Mouse (Mus musculus) adrenal gland, postnatal 10 days (tissue): ENCODE data around the gene Def6. TPM values are rescaled to one million over a fixed set of nuclear protein-coding genes. Genes with fewer than 3 reads are reported as not detected.

Source experiments
- DNase-seq: peaks from one replicate; pipeline ENCODE4 v3.0.0; 2021; ENCODE audit warnings: mixed read lengths
- total RNA-seq, 2 experiments: library from RNA; stranded (reverse); gene quantifications; 2 replicates each; pipeline ENCODE4 v1.2.3; 2021

Def6 gene
- total RNA-seq, 2 experiments from 2014 or later = 4.7 to 6.7 TPM

- no peak for DNase-seq
These were observed 67.2 kb downstream of the Def6 start for GRCm38 (mm10) chr17:28274739-28275138.

GRCm38 (mm10) chr17:28277226-28277625, 69.6 kb downstream of the Def6 start:
- no peak for DNase-seq

- DNase-seq = no peak
These were observed 70.1 kb downstream of the Def6 start for GRCm38 (mm10) chr17:28277721-28278120.

- DNase-seq = no peak
These were observed 70.6 kb downstream of the Def6 start for GRCm38 (mm10) chr17:28278156-28278555.

Other genes starting within 250 kb of the Def6 start
- under 1 TPM; 0.24 to 0.57 TPM for gene Tcp11, start 127.1 kb upstream of the Def6 start, total RNA-seq
- gene Scube3, start 65.6 kb upstream of the Def6 start, total RNA-seq = 10 to 100 TPM; 14.4 to 15.2 TPM
- gene Zfp523, start 30.6 kb upstream of the Def6 start, total RNA-seq = 10 to 100 TPM; 31.3 to 39.3 TPM
- 10 to 100 TPM; 29.8 to 30.2 TPM for gene Ppard, start 24.9 kb downstream of the Def6 start, total RNA-seq
- 10 to 100 TPM; 24.2 to 36.2 TPM for gene Fance, start 105.7 kb downstream of the Def6 start, total RNA-seq
- 100 to 1,000 TPM; 948 to 951 TPM for gene Rpl10a, start 120.7 kb downstream of the Def6 start, total RNA-seq
- gene Tead3, start 143.0 kb downstream of the Def6 start, total RNA-seq = 10 to 100 TPM; 12.8 to 13.5 TPM
- gene Tulp1, start 157.4 kb downstream of the Def6 start, total RNA-seq = under 1 TPM; 0.33 to 1.00 TPM